ENCODE assay signal across 19 mouse cellular contexts in genomic region chr3:22173171-22173570, GRCm38 (mm10).
"Had no signal": no experiment of that assay in that cellular context is flagged by ENCODE, and none has a peak within 500 bp of the region (broad histone marks: within the 10 kb centered on the region; RNA-seq: fewer than 3 reads in every experiment).

No protein-coding gene starts in this region.

- DNase-seq: kidney, adult 8-10 months; kidney, postnatal 10 days; kidney, postnatal 36 days; layer of hippocampus, postnatal 36 days; left cerebral cortex, postnatal 4 days; liver; lung, adult 18-20 months; lung, postnatal 10 days; lung, postnatal 36 days; thymus, adult 18-20 months; thymus, postnatal 36 days had no signal

- ATAC-seq: liver, embryonic 12.5 days had no signal

- H3K4me1 ChIP-seq: liver, embryonic 15.5 days; neural tube, embryonic 12.5 days had no signal

- H3K4me3 ChIP-seq: kidney, embryonic 15.5 days; left cerebral cortex, adult 2 months; limb, embryonic 13.5 days; liver, embryonic 12.5 days; liver, embryonic 15.5 days; lung, embryonic 15.5 days; midbrain, embryonic 12.5 days; neural tube, embryonic 12.5 days had no signal

- H3K27ac ChIP-seq: kidney, embryonic 15.5 days; left cerebral cortex, adult 2 months; limb, embryonic 13.5 days; liver, embryonic 12.5 days; liver, embryonic 15.5 days; lung, embryonic 15.5 days; midbrain, embryonic 12.5 days; neural tube, embryonic 12.5 days had no signal

- H3K36me3 ChIP-seq: kidney, embryonic 15.5 days; limb, embryonic 13.5 days; liver, embryonic 12.5 days; liver, embryonic 15.5 days; lung, embryonic 15.5 days; midbrain, embryonic 12.5 days; neural tube, embryonic 12.5 days had no signal

- H3K9ac ChIP-seq: kidney, embryonic 15.5 days; limb, embryonic 13.5 days; liver, embryonic 12.5 days; liver, embryonic 15.5 days; lung, embryonic 15.5 days; midbrain, embryonic 12.5 days; neural tube, embryonic 12.5 days had no signal

- H3K4me2 ChIP-seq: kidney, embryonic 15.5 days; limb, embryonic 13.5 days; liver, embryonic 12.5 days; liver, embryonic 15.5 days; lung, embryonic 15.5 days; midbrain, embryonic 12.5 days; neural tube, embryonic 12.5 days had no signal

- H3K9me3 ChIP-seq: kidney, embryonic 15.5 days; limb, embryonic 13.5 days; liver, embryonic 12.5 days; liver, embryonic 15.5 days; lung, embryonic 15.5 days; midbrain, embryonic 12.5 days; neural tube, embryonic 12.5 days had no signal

- H3K27me3 ChIP-seq: kidney, embryonic 15.5 days; limb, embryonic 13.5 days; liver, embryonic 12.5 days; liver, embryonic 15.5 days; lung, embryonic 15.5 days; midbrain, embryonic 12.5 days; neural tube, embryonic 12.5 days had no signal
